Mouse (Mus musculus): ENCODE measurements around the gene Arrb2.

Arrb2 gene

DNA sequence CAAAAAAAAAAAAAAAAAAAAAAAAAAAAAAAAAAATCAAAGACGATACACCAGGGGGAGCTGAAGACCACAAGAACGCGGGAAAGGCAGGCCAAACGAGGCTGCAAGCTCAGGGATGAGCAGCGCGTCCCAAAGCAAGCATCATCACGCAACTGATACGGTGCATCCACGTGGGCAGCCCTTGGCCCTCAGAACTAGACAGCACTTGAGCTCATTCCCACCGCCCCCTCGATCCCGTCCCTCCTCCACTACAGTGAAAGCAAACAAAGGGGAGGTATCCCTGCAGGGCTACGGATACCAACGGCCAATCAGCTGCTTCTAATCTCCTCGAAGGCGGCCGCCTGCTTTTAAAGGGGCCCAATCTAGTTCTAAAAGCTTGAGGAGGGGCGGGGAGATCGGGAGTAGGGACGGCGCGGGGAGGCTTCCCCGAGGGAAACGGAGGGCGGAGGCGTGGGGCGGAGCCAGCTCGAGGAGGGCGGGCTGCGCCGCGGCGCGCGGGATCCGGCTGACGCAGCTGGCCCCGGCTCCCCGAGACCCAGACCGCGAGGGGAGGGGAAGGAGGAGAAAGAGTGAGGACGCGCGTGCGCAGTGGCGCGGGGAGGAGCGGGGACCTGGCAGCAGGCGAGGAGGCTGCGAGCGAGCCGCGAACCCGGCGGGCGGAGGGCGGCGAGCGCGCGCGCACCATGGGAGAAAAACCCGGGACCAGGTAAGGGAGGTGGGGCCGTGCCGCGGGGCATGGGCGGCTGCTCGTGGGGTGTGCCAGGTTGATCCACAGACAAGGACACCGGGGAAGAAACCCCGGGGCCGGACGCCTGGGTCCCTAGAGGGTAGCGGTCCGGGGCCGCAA, at the start of gene Arrb2:
Gene Arrb2 (plus strand): TSS at position 588 of the 847 bp plus-strand sequence.
- peak; percentile 97 for DNase-seq (ENCODE audit: low read depth, low spot score)

DNA sequence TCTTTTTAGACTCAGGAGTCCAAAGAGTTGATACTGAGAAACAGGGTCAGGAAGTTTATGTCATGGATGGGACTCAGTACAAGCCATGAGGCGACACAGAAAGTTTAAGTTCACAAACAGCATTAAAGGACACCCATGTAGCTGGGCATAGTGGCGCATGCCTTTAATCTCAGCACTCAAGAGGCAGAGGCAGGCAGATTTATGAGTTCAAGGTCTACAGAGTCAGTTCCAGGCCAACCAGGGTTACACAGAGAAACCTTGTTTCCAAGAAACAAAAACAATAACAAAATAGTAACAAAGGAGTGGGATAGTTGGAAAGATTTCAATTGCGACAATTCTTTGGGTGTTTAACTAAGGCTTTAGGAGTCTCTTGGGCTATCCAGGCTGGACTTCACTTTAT, 48.3 kb upstream of the Arrb2 start:
- DNase-seq (ENCODE audit: low read depth, low spot score): no peak

DNA sequence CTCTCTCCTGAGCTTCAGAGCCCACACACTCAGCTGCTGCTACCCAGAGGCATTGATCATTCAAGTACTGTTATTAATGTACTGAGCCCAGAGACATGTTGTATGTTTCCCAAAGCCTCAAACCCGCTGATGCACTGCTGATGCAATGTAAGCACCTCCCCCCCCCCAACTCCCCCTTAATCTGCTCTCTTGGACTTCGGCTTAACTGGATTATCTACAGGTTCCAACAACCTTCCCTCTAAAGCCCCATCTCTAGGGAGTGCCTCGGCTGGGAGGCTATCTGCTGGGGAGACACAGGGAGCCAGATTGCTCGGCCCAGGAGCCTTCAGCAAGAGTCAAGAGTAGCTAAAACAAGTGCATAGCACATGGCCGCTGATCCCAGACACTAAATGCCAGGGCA, 45.0 kb upstream of the Arrb2 start:
- no peak for DNase-seq (ENCODE audit: low read depth, low spot score)

DNA sequence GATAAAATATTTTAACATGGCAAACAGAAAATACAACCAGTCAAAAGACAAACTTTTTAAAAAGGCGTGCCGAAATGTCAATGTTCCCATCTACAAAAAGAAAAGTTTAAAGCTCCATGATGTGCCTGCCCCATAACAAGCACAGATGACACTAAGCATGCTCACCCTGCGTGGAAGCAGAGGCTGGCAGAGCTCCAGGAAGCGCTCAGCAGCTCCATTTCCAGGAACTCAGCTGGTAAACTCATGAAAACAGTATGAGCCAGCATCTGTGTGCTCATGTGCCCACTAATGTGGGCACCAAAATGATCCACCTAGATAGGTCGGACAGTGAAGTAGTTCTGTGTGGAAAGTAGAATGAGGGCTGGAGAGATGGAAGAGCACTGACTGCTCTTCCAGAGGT, 43.0 kb upstream of the Arrb2 start:
- no peak for DNase-seq (ENCODE audit: low read depth, low spot score)

DNA sequence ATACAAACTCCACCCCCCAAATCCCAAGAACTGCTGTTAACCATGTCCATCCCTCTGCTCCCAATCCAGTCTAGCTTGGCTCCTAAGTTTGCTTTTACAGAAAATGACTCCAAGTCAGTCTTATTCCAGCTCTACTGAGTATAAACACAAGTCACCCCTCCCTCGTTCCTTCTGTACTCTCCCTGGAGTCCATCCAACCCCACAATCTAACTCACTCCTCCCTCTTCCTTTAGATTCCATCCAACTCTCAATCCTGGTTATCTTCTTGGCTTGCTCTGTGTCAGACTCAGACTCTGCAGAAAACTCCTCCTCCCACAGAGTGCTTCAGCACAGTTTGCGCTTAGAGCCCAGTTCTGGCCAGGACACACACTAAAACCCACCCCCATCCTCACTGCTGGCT, 28.8 kb upstream of the Arrb2 start:
- no peak for DNase-seq (ENCODE audit: low read depth, low spot score)

DNA sequence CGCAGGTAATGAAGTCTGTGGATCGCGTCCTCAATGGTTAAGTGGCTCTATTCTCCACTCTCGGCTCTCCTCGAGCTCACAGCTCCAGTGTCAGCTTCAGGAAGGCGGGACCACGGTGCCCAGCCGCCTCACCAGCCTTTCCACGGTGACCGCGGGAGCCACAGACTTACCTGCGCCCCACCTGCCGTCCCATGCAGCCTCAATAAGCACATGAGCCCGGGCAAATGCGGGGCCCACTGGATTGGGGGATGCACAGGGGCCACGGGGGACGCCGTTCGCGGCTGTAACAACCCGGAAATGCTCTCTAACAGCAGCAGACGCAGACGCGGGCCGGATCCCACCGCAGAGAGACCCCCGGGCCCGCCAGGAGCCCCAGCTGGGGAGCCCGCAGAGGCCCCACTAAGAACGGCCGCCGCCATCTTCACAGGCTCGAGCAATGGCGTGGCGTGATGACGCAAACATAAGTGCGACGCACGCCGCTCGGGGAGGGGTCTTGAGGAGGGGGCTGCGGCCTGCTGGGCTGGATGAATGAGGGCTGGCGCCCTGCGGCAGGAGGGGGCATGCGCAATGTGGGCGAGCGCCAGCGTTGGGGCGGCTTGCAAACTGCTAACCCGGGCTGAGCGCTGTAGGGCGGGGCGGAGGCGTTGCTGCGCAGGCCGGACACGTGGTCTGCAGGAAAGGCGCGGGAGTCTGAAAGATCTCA, 22.7 kb upstream of the Arrb2 start, which contains the start of gene Pelp1:
Gene Pelp1 (minus strand): TSS at position 438 of the 703 bp plus-strand sequence.
- DNase-seq (ENCODE audit: low read depth, low spot score): peak; percentile 96

DNA sequence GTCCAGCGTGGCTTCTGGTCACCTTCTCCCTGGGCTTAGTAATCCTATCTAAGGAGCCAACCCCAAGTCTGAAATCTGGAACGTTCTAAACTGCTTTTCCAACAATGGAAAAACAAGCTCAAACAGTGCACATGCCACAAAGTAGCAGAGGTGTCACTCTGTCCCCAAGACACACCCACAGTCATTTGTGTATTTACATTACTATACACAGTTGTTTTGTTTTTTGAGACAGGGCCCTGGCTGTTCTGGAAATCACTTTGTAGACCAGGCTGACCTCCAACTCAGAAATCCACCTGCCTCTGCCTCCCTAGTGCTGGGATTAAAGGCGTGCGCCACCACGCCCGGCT, 22.2 kb upstream of the Arrb2 start:
- DNase-seq (ENCODE audit: low read depth, low spot score): no peak

DNA sequence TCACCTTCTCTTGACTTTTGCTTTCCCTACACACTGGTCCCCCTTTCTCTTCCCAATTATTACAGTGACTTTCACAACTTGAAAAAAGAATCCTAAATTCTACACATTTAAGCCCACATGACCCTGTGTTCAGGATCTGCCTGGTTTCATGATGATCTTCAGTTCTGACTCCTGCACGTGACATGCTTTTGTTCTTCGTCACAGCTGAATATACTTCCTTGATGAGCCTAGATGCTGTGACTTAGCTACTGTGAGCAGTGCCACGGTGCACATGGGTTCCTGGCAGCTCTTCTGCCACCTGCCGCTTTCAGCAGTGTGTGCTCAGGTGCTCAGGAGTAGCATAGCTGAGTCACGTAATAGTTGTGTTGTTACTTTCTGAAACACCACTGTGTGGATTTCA, 19.8 kb upstream of the Arrb2 start:
- DNase-seq (ENCODE audit: low read depth, low spot score): peak; percentile 77

DNA sequence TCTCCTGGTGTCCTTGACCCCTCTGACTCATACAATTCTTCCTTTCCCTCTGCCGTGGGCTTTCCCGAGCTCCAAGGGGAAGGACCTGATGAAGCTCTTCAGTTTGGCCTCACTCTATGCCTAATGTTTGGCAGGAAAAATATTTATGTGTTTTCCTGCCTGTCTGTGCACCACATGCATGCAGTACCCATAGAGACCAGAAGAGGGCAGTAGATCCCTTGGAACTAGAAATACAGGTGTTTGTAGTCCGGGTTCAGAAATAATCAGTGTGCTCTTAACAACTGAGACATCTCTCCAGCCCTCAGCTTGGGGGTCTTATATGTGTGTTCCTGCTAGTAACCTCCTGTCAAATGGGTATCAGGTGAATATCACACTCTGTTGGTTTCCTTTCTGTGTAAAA, 18.5 kb upstream of the Arrb2 start:
- peak; percentile 85 for DNase-seq (ENCODE audit: low read depth, low spot score)

DNA sequence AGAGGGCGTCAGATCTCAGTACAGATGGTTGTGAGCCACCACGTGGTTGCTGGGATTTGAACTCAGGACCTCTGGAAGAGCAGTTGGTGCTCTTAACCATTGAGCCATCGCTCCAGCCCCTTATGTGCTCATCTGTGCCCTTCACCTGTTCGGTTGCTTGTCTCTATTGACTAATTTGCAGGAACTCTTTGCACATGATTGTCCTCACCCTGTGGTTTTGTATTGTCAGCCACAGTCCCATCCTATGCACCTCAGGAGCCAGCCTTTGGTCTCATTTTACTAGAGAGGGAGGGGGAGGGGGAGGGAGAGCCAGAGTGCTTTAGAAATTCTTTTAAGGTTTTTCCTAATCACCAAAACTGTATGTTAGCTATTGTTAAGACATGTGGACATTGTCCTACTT, 14.2 kb upstream of the Arrb2 start:
- DNase-seq (ENCODE audit: low read depth, low spot score): peak; percentile 8

DNA sequence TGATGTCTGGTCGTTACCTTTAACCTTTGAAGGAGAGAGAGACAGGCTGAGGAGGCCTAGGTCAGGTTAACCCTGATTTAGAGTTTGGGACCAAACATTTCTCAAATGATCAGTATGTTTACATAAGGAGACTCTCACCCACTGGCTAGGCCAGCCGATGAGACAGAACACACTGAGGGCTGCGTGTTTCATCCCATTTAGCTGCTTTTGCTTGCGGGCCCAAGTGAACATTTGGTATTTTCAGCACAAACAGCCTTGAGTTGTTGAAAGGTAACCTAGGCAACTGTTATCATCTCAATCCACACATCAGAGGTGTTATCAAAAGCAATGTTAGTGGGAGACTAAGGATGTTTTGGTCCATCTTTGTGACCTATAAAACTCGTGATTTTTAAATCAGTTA, 12.9 kb upstream of the Arrb2 start:
- no peak for DNase-seq (ENCODE audit: low read depth, low spot score)

DNA sequence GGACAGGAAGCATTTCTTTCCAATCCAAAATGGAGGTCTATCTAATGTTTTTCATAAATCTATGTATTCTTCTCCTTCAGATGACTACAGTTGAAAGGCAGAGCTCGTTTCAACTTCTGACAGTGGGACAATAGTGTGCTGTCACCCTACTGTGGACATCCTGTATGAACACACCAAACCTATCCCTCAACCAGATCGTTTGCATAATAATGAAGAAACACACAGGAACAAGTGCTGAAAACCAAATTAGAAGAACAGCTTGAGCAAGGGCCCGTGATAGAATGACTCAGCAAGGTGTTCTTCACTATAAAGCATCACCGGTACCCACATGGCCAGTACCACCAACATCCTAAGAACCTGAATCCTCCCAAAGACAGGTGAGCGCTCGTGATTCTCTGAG, 5.8 kb upstream of the Arrb2 start:
- DNase-seq (ENCODE audit: low read depth, low spot score): peak; percentile 45

DNA sequence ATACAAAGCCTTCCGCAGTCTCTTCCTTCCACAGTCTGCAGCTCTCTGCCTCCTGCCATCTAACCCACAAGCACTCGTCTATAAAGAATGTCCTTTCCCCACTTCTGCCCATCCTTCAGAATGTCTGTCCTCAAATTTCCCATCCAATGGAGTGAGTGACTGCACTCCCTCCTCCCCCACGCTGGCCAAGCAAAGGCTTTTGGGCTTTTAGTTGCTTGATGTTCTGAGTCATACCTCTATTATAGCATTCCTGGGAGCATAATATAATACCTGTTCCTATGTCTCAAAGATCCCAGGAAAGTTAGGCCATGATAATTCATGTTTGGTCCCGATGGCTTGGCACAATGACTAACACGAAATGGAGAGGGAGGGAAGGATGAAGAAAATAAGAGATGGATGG, 861 bp upstream of the Arrb2 start:
- DNase-seq (ENCODE audit: low read depth, low spot score): peak; percentile 26

DNA sequence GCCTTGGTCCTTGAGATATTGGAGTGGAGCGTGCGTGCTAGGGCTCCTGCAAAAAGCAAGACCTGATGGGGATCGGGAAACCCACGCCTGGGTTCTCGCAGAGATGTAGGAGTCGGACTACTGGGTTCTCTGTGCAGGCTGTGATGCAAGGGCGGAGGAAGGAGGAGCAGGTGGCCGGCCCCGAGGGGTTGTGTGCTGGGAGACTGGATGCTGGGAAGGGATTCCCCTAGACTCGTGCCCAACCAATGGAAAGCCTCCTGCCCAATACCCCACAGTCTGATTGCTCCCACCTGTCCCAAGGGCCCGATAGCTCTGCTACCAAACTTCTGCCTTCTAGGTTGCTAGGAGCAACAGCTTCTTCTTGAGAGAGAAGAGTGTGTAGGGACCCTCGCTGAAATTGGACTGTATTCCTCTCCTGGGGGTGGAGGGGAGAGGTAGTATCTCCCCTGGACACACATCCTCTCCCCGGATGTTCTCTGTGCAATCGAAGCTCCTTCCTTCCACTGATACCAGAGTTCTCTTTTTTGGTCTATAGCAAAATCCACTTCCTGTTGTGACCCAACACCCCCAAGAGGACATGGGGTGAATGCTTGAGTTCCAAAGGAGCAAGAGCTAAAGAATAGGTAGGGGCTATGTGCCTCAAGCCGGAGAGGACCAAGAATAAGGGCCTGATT, 597 bp downstream of the Arrb2 start:
- peak; percentile 70 for DNase-seq (ENCODE audit: low read depth, low spot score)

DNA sequence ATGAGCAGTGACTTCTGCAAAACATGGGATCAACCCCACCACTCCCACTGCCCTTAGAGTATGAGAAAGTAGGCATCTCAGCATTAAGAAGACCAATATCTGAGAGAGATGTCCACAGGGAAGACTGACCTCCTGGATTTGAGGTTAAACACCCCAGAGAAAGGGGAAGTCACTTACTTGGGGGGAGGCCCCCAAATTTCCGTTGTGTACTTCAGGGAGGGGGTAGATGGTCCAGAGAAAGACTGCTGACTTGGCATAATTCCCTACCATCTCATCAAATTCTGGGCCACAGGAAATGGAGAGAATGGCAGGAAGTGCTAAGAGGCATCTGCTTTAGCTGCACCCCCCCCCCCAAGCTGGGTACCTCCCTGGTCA, 1.1 kb downstream of the Arrb2 start:
- peak; percentile 72 for DNase-seq (ENCODE audit: low read depth, low spot score)

DNA sequence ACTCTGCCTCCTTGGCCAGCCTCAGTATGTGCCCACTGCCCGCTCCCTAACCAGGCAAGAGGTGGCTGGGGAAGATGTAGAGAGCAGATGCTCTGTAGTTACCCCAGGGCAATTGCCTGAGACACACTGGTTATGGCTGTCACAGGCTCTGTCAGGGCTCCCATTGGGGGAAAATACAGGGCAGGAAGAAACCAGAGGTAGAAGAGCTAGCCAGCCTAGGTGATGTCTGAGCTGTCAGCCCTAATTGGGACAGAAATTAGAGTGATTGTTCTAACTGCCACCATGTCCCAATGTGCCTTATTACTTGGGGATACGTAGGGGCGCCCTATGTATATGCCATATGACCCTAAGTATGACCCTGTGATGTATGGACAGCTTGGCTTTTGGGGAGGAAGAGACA, 1.5 kb downstream of the Arrb2 start:
- DNase-seq (ENCODE audit: low read depth, low spot score): no peak

DNA sequence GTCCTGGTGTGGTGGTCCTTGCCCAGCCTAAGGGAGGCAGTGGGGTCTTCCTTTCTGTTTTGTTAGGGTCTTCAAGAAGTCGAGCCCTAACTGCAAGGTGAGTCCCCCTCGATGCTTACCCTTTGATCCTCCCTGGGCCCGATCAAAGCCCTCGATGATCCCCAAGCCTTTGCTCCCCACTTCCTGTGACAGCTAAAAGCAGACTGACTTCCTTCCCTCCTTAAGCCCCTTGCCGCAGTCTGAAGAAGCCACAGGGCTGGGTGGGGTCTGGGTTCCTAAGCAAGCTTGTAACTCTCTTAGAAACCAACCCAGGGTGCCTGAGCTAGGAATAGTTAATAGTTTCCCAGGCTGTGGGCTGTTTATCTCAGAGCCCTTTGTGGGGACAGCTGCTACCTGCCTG, 3.0 kb downstream of the Arrb2 start:
- no peak for DNase-seq (ENCODE audit: low read depth, low spot score)

DNA sequence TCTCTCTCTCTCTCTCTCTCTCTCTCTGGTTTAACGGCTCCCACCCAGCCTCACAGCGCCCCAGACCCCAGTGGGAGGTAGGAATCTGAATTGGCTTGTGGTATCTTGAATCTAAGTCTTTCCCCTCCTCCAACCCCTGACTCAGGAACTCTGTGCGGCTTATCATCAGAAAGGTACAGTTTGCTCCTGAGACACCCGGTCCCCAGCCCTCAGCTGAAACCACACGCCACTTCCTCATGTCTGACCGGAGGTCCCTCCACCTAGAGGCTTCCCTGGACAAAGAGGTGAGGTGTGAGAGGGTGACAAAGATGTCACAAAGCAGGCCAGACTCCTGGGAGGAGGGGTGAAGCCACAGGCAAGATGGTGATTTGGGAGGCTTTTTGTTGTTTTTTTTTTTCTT, 5.0 kb downstream of the Arrb2 start:
- no peak for DNase-seq (ENCODE audit: low read depth, low spot score)

DNA sequence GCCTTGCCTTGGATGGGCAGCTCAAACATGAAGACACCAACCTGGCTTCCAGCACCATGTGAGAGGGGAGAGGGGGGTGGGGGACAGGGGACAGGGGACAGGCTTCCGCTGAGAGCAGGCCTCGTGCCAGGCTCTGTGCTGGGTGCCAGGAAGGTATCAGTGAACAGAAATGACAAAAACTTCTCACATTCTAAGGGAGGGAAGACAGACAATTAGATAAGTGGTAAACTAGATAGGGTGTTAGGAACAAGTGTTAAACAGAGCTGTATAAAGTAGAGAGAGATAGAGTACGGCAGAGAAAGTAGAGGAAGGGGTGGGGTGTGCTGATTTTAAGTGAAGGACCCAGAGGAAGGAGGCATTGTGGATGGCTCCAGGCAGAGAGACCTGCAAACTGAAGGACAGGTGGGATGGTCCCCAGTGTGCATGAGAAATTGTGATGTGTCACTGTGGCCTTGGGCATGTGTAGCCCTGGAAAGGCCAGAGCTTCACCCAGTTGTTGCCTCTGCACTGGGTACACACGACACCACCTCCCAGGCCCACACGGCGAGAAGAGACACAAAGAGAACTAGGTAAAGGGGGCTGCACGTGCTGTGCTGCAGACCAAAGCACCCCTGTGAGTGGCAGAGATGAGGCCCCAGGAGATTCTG, 6.4 kb downstream of the Arrb2 start:
- no peak for DNase-seq (ENCODE audit: low read depth, low spot score)

DNA sequence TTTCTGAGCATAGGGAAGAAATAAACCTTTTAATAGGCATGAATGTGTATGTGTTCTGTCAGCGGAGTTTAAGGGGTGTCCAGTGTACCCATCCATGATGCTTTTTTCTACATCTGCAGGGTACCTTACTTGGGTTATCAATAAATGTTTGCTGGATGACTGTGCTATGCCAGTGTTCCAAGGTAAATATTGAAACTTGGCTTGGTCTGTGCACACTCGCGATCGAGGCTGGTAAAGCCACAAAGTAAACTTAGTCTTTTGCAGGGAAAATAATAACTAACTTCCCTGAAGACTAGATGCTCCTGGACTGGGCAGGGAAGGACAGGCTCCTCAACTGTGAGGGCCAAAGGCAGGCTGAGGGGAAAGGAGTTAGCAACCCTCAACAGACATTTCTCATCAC, 8.2 kb downstream of the Arrb2 start:
- no peak for DNase-seq (ENCODE audit: low read depth, low spot score)

DNA sequence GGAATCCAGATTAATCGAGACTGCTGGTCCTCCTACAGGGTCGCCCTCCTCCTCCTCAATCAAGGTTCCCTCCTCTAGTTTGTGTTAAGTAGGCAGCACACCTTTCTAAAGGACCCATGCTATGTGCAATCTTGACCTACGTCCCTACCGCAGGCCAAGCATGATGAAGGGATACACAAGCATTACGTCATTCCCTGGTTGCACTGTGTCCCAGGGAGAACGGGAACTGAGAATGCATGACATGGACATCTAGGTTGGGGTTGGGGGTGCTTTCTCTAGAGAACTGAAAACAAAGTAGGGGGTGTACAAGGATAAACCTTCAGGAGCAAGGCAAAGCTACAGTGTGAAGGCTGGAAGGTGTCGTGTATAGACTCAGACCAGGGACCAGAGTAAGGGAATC, 9.4 kb downstream of the Arrb2 start:
- DNase-seq (ENCODE audit: low read depth, low spot score): no peak

DNA sequence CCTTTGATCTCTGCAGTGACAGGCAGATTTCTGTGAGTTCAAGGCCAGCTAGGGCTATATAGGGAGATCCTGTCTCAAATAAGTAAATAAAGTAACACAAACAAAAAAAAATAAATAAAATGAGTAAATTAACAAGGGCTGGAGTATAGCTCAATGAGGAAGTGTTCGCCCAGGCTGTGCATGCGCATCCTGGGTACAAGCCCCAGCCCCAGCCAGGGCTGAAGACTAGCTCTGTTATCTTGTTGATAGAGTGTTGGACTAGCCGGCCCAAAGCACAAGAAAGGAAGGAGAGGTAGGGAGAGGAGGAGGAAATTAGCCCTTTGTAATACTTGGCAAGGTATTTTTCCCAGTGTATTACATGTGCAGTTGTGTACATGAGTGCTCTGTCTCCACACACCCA, 11.5 kb downstream of the Arrb2 start:
- DNase-seq (ENCODE audit: low read depth, low spot score): no peak
